Mouse (Mus musculus): Measurements from ENCODE around the gene Gm10563.

DNA sequence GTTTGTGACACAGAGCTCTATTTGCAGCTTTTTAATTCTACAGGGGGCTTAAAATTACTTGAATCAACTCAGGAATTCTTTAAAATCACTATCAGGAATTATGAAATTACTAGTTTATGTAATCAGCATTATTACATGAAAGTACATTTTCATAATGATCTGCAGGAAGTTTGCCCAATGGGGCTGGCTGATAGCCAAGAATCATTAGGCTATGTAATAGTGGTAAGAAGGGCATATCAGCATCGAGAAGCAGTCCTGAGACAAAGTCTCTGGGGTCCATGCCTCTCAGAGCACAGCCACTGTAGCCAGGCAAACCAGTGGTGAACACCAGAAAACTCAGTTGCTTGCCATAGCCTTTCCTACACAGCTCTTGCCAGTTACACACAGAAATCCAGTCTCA, 51.4 kb downstream of the Gm10563 start:
- TF ChIP-seq CTCF (IDR thresholded peaks at IDR 0.05; ENCODE audit: borderline replicate concordance, control insufficient read depth, extremely low read depth, insufficient read depth, low read length, poor library complexity) (no peak), POLR2A (IDR thresholded peaks at IDR 0.05; ENCODE audit: control insufficient read depth, extremely low read depth, insufficient read depth, low read length, poor library complexity) (no peak)

Data from thymus, adult 2 months (tissue).